Mouse (Mus musculus) limb, embryonic 12.5 days (tissue): ENCODE measurements around the gene Nt5dc3. TPM values are rescaled to one million over a fixed set of nuclear protein-coding genes. Genes with fewer than 3 reads are reported as not detected.

Experiments used
- ATAC-seq: fragments of 200-750 bp; cut with Nextera tagmentation; 2 replicates; pipeline ENCODE4 v1.8.0; 2017; ENCODE audit warnings: low read depth, moderate TSS enrichment; ENCODE audit not compliant: insufficient number of reproducible peaks, insufficient read depth, low FRiP score, low TSS enrichment
- H3K27ac ChIP-seq: fragments of 300-500 bp; sonication (generic); 2 replicates; pipeline ENCODE4 v1.5.1; 2016; ENCODE audit warnings: mild to moderate bottlenecking, moderate library complexity
- H3K27me3 ChIP-seq: fragments of 300-500 bp; sonication (generic); 2 replicates; pipeline ENCODE4 v1.6.1; 2016; ENCODE audit warnings: mild to moderate bottlenecking, moderate library complexity
- H3K36me3 ChIP-seq: fragments of 300-500 bp; sonication (generic); 2 replicates; pipeline ENCODE4 v1.6.1; 2016; ENCODE audit warnings: mild to moderate bottlenecking, moderate library complexity
- H3K4me1 ChIP-seq: fragments of 300-500 bp; sonication (generic); replicated peaks from 2 replicates; pipeline ENCODE4 v1.6.1; 2016
- H3K4me2 ChIP-seq: fragments of 300-500 bp; sonication (generic); 2 replicates; pipeline ENCODE4 v1.6.1; 2016; ENCODE audit warnings: mild to moderate bottlenecking, moderate library complexity
- H3K4me3 ChIP-seq: fragments of 300-500 bp; sonication (generic); replicated peaks from 2 replicates; pipeline ENCODE4 v1.5.1; 2016; ENCODE audit warnings: mild to moderate bottlenecking
- H3K9ac ChIP-seq: fragments of 300-500 bp; sonication (generic); replicated peaks from 2 replicates; pipeline ENCODE4 v1.6.1; 2016; ENCODE audit warnings: mild to moderate bottlenecking, moderate library complexity
- H3K9me3 ChIP-seq: fragments of 300-500 bp; sonication (generic); 2 replicates; pipeline ENCODE4 v1.6.1; 2016; ENCODE audit warnings: mild to moderate bottlenecking, moderate library complexity
- WGBS: fragments of 180-500 bp; shearing (Covaris S2); methylation state at CpG from one replicate; pipeline ENCODE4 v1.1.7; 2016; 5-methylcytosine and 5-hydroxymethylcytosine counted together
- polyA plus RNA-seq: library from polyadenylated mRNA; unstranded; fragments of >200 nt; fragmentation: Nextera tagmentation; extraction: Ambion mirVana; gene quantifications from 2 replicates; pipeline ENCODE4 v1.2.1, GENCODE M21; 2016

Gene Nt5dc3
- polyA plus RNA-seq, 1 experiment from 2014 or later = 0.94 TPM

GRCm38 (mm10) chr10:86849087-86849486 lies 70.3 kb downstream of the Nt5dc3 start:
- Histone ChIP-seq H3K4me3 (no peak overlapping the region), H3K27me3 (peaks cover 54% of the 10 kb centered on the region), H3K27ac (no peak overlapping the region), H3K4me2 (no peak overlapping the region), H3K9ac (no peak overlapping the region), H3K4me1 (no peaks in the 10 kb centered on the region), H3K9me3 (no peaks in the 10 kb centered on the region), H3K36me3 (no peaks in the 10 kb centered on the region)
- no peak for ATAC-seq
- WGBS = 92% methylated on average over 4 of the region's 4 CpGs

GRCm38 (mm10) chr10:86849508-86849907 lies 70.7 kb downstream of the Nt5dc3 start:
- no peak for ATAC-seq
- Histone ChIP-seq H3K9ac (no peak overlapping the region), H3K4me1 (no peaks in the 10 kb centered on the region), H3K4me3 (no peak overlapping the region), H3K27ac (no peak overlapping the region), H3K9me3 (no peaks in the 10 kb centered on the region), H3K27me3 (peaks cover 50% of the 10 kb centered on the region), H3K36me3 (no peaks in the 10 kb centered on the region), H3K4me2 (no peak overlapping the region)
- 86% methylated on average over 4 of the region's 4 CpGs for WGBS

DNA sequence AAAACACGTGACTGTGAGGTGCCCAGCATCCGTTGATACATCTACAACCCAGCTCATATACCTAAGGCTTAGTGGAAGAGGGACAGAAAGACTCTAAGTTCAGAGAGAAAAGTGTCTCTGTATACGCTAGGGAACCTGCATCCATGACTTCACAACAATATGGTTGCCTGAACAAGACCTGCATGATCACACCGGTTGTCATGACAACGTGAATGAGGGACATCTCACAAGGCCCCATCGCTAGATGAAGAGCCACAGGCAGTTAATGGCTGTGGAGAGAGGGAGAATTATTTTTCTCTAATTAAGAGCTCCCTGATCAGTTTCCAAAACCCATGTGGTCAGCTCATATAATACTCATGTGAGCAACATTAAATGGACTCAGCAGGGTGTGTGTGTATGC lies 73.4 kb downstream of the Nt5dc3 start:
- Histone ChIP-seq H3K36me3 (no peaks in the 10 kb centered on the region), H3K27ac (no peak overlapping the region), H3K4me2 (no peak overlapping the region), H3K4me3 (no peak overlapping the region), H3K4me1 (no peaks in the 10 kb centered on the region), H3K27me3 (peaks cover 61% of the 10 kb centered on the region), H3K9me3 (no peaks in the 10 kb centered on the region), H3K9ac (no peak overlapping the region)
- no peak for ATAC-seq
- 89% methylated on average over 6 of the region's 6 CpGs for WGBS

- Histone ChIP-seq H3K27ac (no peak overlapping the region), H3K36me3 (no peaks in the 10 kb centered on the region), H3K9ac (no peak overlapping the region), H3K4me2 (no peak overlapping the region), H3K4me1 (no peaks in the 10 kb centered on the region), H3K27me3 (peaks cover 55% of the 10 kb centered on the region), H3K9me3 (no peaks in the 10 kb centered on the region), H3K4me3 (no peak overlapping the region)
- 79% methylated on average over 3 of the region's 3 CpGs for WGBS
- ATAC-seq = no peak
Measured at GRCm38 (mm10) chr10:86853433-86853832, 74.6 kb downstream of the Nt5dc3 start.

- ATAC-seq = no peak
- no peaks in the 10 kb centered on the region for H3K9me3 ChIP-seq
- no peaks in the 10 kb centered on the region for H3K36me3 ChIP-seq
- H3K27me3 ChIP-seq = peaks cover 23% of the 10 kb centered on the region; the same call in 1 of the 2 replicates
- no peak overlapping the region for H3K27ac ChIP-seq
- no peak overlapping the region for H3K4me3 ChIP-seq
- 83% methylated on average over 4 of the region's 4 CpGs for WGBS
- no peak overlapping the region for H3K4me2 ChIP-seq
- H3K9ac ChIP-seq = no peak overlapping the region
- H3K4me1 ChIP-seq = no peaks in the 10 kb centered on the region
Measured at GRCm38 (mm10) chr10:86860396-86860795, 81.6 kb downstream of the Nt5dc3 start.

DNA sequence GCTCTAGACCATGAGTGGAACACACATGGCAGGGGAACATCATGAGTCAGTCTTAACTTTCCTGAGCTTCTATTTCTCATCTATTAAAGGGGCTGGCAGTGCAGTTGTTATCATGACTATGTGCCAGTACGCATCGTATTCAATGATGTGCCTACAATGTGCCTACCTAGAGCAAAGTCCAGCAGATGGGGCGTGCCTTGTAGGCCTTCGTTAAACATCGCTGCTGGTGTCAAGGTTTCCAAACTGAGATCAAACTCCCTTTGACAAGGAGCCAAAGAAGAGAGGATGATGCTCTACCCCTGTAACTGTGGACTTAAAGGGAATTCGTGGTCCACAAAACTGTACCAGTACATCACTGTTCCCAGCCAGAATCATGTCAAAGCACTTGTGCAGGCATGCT lies 83.7 kb downstream of the Nt5dc3 start:
- Histone ChIP-seq H3K4me2 (no peak overlapping the region), H3K4me1 (no peaks in the 10 kb centered on the region), H3K27me3 (peaks cover 16% of the 10 kb centered on the region; the same call in 1 of the 2 replicates), H3K9me3 (no peaks in the 10 kb centered on the region), H3K4me3 (no peak overlapping the region), H3K36me3 (no peaks in the 10 kb centered on the region), H3K9ac (no peak overlapping the region), H3K27ac (no peak overlapping the region)
- WGBS = 90% methylated on average over 6 of the region's 6 CpGs
- ATAC-seq = no peak

GRCm38 (mm10) chr10:86863429-86863828 lies 84.6 kb downstream of the Nt5dc3 start:
- H3K9me3 ChIP-seq = no peaks in the 10 kb centered on the region
- 76% methylated on average over 6 of the region's 6 CpGs for WGBS
- H3K9ac ChIP-seq = no peak overlapping the region
- no peaks in the 10 kb centered on the region for H3K36me3 ChIP-seq
- no peaks in the 10 kb centered on the region for H3K4me1 ChIP-seq
- H3K4me3 ChIP-seq = no peak overlapping the region
- no peak for ATAC-seq
- no peak overlapping the region for H3K4me2 ChIP-seq
- H3K27me3 ChIP-seq = 0 out of 2 replicates have a peak, but pooled peaks cover 8% of the 10 kb centered on the region
- no peak overlapping the region for H3K27ac ChIP-seq

DNA sequence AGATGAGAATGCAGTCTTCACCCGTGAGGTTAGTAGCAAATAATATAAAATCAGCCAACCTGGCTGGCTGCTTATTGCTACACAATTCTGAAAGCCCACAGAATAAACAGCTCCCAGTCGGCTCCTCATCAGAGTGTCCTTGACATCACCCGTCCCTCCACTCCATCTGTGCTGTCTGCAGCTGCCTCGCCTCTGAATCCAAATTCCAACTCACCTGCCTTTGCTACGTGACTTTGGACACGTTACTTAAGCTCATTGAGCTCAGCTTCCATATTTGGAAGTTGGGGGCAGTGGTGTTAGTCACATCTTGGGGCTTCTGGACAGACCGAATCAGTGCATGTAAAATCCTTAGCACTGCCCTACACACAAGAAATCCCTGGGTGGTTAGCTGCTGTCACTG lies 93.3 kb downstream of the Nt5dc3 start:
- Histone ChIP-seq H3K4me1 (no peaks in the 10 kb centered on the region), H3K27ac (no peak overlapping the region), H3K9me3 (no peaks in the 10 kb centered on the region), H3K4me3 (no peak overlapping the region), H3K4me2 (no peak overlapping the region), H3K9ac (no peak overlapping the region), H3K36me3 (no peaks in the 10 kb centered on the region), H3K27me3 (peaks cover 4% of the 10 kb centered on the region)
- WGBS = 76% methylated on average over 7 of the region's 7 CpGs
- ATAC-seq = no peak

- Histone ChIP-seq H3K27ac (no peak overlapping the region), H3K27me3 (peaks cover 4% of the 10 kb centered on the region), H3K4me3 (no peak overlapping the region), H3K4me2 (no peak overlapping the region), H3K9ac (no peak overlapping the region), H3K36me3 (no peaks in the 10 kb centered on the region), H3K9me3 (no peaks in the 10 kb centered on the region), H3K4me1 (no peaks in the 10 kb centered on the region)
- WGBS = 72% methylated on average over 5 of the region's 5 CpGs
- no peak for ATAC-seq
Measured at GRCm38 (mm10) chr10:86872591-86872990, 93.8 kb downstream of the Nt5dc3 start.

DNA sequence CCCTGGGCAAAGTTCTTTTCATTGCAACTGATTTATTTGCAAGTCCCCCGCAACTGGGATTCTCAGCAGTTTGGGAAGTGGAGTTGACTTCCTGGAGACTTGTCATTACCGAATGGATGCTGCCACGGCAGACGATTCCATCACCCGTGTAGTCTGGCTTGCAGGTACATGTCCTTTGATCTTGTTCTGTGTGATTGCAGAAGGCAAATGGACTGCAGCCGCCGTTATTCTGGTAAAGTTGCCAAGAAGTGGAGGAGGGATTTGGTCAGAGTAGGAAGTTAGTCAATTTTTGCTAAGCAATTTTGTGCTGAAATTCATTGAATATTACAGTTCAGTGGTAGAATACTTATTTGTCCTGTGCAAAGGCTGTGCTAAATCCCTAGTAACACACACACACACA lies 99.9 kb downstream of the Nt5dc3 start:
- H3K4me1 ChIP-seq = no peaks in the 10 kb centered on the region
- no peaks in the 10 kb centered on the region for H3K9me3 ChIP-seq
- H3K4me2 ChIP-seq = no peak overlapping the region
- WGBS = 69% methylated on average over 7 of the region's 7 CpGs
- H3K36me3 ChIP-seq = no peaks in the 10 kb centered on the region
- H3K27me3 ChIP-seq = no peaks in the 10 kb centered on the region; the same call in 1 of the 2 replicates
- H3K27ac ChIP-seq = no peak overlapping the region
- no peak for ATAC-seq
- H3K9ac ChIP-seq = no peak overlapping the region
- H3K4me3 ChIP-seq = no peak overlapping the region

- Histone ChIP-seq H3K9ac (no peak overlapping the region), H3K36me3 (no peaks in the 10 kb centered on the region), H3K4me3 (no peak overlapping the region), H3K27ac (no peak overlapping the region), H3K4me2 (no peak overlapping the region), H3K9me3 (no peaks in the 10 kb centered on the region), H3K27me3 (no peaks in the 10 kb centered on the region), H3K4me1 (no peaks in the 10 kb centered on the region)
- 51% methylated on average over 5 of the region's 5 CpGs for WGBS
- ATAC-seq = no peak
Measured at GRCm38 (mm10) chr10:86880071-86880806, 101.4 kb downstream of the Nt5dc3 start.

GRCm38 (mm10) chr10:86881448-86881847 lies 102.6 kb downstream of the Nt5dc3 start:
- Histone ChIP-seq H3K36me3 (no peaks in the 10 kb centered on the region), H3K27ac (no peak overlapping the region), H3K4me2 (no peak overlapping the region), H3K4me1 (no peaks in the 10 kb centered on the region), H3K27me3 (no peaks in the 10 kb centered on the region), H3K9me3 (no peaks in the 10 kb centered on the region), H3K9ac (no peak overlapping the region), H3K4me3 (no peak overlapping the region)
- no peak for ATAC-seq
